Mouse (Mus musculus) kidney, adult 2 months (tissue): ENCODE results near the gene Sag.

Source experiments
- CTCF ChIP-seq: fragments of 200-500 bp; conservative IDR thresholded peaks from 2 replicates; pipeline ENCODE4 v1.5.1; 2011; ENCODE audit warnings: low read depth, mild to moderate bottlenecking, control low read depth, low read length, moderate library complexity, mixed read lengths; ENCODE audit not compliant: insufficient read depth, insufficient read length
- POLR2A ChIP-seq: fragments of 200-500 bp; IDR thresholded peaks from one replicate; pipeline ENCODE4 v1.6.1; 2011; ENCODE audit warnings: low read depth, low read length, control low read depth

- no peak for TF ChIP-seq CTCF
- TF ChIP-seq POLR2A = no peak
These were observed 17.8 kb upstream of the Sag start for GRCm38 (mm10) chr1:87785703-87786102.
